Mouse (Mus musculus): ENCODE data around the gene Ercc4.
A peak's percentile ranks its signal among the peaks of the same experiment; 100 is the strongest.
"Not testable (repeated sequence)": the region's sequence is repeated elsewhere in the genome, so short reads cannot be mapped to it uniquely, and the experiment has no call there.

The Ercc4 gene

GRCm38 (mm10) chr16:13109156-13109989 is at the start of gene Ercc4:
TSS of gene Ercc4 (plus strand) at chr16:13109684.
- peak; percentile 96 to 97 for DNase-seq (ENCODE audit: low spot score in 2 of 2)

DNA sequence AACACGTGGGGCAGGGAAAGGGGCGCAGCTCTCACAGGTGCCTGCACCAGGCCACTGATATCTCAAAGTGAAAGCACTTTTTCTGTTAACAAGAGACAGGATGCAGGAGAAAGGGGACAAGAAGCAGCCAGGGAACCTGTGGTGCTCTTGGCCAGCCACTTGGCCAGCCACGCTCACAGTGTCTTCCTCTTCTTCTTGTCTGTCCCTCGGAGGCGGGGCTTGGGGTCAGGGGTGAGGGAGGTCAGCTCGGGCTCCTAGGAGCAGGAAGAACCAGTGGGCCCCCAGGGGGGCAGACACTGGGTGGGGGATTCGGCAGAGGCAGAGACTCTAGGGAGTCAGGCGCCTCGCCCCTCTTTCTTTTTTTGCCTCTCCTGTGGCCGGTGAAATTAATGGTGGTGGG is 48.4 kb upstream of the Ercc4 start:
- DNase-seq (ENCODE audit: low spot score in 2 of 2): peak; percentile 5 to 22

DNA sequence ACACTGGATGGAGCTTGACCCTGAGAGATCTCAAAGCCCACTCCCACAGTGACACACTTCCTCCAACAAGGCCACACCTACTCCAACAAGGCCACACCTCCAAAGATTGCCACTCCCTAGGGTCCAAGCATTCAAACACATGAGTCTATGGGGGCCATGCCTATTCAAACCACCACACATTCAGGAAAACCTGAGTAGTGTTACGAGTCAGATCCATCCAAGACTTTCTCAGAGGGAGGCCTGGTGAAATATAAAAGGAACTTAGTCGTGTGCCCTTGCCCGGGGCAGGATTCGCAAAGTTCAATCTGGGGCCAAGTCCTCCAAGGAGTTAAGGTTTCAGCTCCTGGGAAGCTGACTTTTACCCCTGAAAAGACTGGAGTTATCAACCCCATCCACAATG is 35.3 kb upstream of the Ercc4 start:
- no peak for DNase-seq (ENCODE audit: low spot score in 2 of 2)

GRCm38 (mm10) chr16:13080161-13080560 is 29.3 kb upstream of the Ercc4 start:
- no peak for DNase-seq (ENCODE audit: low spot score in 2 of 2)

DNA sequence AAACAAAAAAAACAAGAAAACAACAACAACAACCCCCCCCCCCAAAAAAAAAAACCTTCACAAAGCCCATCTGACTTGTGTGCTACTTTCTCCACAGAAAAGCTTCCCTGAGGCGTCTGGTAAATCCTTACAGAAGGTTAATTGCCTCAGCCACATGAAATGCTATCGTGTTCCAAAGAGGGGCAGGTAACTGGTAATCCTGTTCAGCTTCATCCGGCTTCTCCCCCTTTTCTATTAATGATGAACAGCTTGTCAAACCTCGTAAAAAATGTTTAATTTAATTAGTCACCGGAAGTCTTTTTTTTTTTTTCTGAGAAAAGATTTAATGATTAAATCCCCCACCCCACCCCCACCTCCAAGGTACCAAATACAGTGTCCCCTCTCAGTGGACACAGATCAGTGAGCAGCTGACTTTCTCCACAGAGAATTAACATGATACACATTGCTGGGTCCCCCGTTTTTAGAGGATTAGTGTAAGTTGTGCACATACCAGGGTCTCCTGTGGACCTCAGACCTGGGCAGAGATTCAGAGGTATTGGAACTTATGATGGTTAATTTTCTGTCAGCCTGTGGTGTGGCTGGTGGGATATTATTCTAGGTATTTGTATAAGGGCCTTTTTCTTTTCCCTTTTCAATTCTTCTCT is 26.2 kb upstream of the Ercc4 start:
- no peak for DNase-seq (ENCODE audit: low spot score in 2 of 2)

- DNase-seq (ENCODE audit: low spot score in 2 of 2): no peak
Observed at GRCm38 (mm10) chr16:13108356-13108755, 1.1 kb upstream of the Ercc4 start.

DNA sequence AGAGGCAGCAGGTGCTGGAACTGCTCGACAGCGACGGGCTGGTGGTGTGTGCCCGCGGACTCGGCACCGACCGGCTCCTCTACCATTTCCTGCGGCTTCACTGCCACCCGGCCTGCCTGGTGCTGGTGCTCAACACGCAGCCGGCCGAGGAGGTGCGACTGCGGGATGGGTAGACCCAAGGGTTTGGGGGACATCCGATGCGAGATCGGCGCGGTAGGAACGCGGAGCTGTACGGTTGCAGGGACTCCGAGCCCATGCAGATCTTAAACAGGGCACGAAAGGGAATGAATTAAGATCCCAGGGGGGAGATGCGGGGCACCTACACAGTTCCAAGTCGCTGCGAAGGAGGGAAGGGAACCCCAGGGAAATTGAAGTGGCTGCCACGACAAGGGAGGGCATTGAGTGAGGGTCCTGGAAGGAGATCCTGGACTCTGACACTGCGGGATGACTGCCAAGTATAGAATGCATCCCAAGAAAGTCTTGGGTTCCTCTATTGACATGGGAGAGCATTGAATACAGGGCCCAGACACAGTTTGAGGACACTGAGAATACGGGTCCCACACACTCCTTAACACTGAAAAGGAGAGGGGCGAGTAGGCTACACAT is 609 bp downstream of the Ercc4 start:
- DNase-seq (ENCODE audit: low spot score in 2 of 2): no peak

DNA sequence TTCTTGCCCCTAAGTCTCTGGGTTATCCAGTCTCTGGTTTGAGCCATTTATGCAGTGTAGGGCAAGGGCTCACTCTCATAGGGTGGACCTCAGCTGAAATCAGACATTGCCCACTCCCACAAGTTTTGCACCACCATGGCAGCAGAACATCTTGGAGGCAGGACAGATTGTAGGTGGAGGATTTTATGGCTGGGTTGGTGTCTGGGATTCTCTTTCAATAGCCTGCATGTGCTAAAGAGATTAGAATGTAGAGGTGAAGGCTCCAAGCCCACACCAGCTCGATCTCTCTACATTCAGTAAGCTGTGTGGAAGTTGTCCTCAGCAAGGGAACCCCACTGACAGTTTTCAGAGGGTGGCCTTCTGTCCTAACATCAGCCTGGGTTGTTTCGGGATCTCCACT is 5.3 kb downstream of the Ercc4 start:
- no peak for DNase-seq (ENCODE audit: low spot score in 2 of 2)

GRCm38 (mm10) chr16:13115466-13115865 is 6.0 kb downstream of the Ercc4 start:
- not testable (repeated sequence) for DNase-seq (ENCODE audit: low spot score in 2 of 2)

DNA sequence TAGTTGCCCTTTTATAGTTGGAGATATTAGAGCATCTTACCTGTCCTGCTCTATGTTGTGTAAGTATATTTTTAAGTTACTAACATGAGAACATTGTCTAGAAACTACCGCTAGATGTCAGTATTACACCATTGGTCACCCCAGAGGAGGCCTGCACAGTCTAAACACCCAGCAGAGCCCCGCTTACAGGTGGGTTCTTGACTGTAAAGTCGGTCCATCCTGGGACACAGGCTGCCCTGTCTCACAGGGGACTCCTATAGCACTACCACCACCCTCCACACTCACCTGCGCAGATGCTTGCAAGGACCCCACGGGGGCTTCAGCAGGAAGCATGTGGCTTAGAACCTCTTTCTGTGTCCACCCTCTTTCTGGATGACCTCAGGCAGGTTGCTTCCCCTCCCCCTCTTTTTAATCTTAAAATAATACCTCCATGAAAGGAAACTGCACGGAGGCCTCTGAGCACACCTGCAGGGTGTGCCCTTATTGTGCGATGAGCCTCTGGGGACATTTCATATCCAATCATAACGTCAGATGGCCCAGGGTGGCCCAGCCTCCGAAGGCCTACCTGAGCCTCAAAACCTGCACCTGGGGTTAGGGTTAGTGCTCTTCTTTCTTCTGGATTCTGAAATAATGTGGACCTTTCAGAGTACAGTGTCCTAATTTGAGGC is 7.9 kb downstream of the Ercc4 start:
- peak; percentile 30 to 40 for DNase-seq (ENCODE audit: low spot score in 2 of 2)

GRCm38 (mm10) chr16:13117967-13118430 is 8.5 kb downstream of the Ercc4 start:
- no peak for DNase-seq (ENCODE audit: low spot score in 2 of 2)

DNA sequence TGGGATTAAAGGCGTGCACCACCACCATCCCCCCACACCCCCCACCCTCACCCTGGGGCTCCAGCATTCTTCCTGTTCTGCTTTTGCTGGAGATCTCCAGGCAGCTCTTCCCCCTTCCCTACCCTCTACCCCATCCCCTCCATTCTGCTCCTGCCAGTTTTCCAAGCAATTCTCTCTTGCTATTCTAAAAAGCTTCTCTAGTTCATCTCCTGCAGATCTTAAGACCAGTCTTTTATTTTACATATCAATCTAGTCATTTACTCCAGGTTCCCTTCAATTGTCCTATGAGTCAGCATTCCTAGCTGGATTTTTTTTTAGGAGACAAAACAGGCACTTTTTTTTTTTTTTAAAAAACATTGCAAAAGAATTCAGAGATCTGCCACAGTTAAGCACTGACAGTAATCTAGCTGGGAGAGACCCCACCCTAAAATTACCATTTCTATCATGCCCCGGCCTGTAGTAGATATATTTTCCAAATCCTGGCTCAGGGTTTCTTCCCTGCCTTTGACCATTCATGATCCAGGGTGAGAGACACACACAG is 9.3 kb downstream of the Ercc4 start:
- DNase-seq (ENCODE audit: low spot score in 2 of 2): no peak

GRCm38 (mm10) chr16:13119641-13120350 is 10.3 kb downstream of the Ercc4 start:
- no peak for DNase-seq (ENCODE audit: low spot score in 2 of 2)

GRCm38 (mm10) chr16:13125357-13125756 is 15.9 kb downstream of the Ercc4 start:
- DNase-seq (ENCODE audit: low spot score in 2 of 2): no peak

DNA sequence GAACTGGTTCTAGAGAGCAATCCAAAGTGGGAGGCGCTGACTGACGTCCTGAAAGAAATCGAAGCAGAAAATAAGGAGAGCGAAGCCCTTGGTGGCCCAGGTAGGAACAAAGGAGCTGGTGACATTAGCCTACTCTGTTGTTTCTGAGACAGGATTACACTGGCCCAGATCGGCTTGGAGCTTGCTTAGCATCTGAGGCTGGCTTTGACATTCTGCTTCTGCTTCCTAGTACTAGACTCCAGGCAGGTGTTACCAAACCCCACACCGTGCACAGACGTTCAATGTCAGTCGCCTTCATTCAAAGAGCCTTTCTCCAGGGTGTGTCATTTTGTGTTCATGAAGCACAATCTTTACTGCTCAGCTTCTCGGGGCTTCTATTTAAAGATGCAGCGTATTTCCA is 18.1 kb downstream of the Ercc4 start:
- DNase-seq (ENCODE audit: low spot score in 2 of 2): no peak

DNA sequence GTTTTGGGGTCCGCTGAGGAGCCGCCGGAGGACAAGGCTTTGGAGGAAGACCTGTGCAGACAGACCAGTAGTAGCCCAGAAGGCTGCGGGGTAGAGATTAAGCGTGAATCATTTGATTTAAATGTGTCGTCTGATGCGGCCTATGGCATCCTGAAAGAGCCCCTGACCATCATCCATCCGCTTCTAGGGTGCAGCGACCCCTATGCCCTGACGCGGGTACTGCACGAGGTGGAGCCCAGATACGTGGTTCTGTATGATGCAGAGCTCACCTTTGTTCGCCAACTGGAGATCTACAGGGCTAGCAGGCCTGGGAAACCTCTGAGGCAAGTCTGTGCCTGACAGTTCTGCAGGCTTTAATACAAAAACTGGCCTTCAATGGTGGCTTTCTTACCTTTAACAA is 20.9 kb downstream of the Ercc4 start:
- peak in 1 of 2 experiments; percentile 27 for DNase-seq (ENCODE audit: low spot score in 2 of 2)

DNA sequence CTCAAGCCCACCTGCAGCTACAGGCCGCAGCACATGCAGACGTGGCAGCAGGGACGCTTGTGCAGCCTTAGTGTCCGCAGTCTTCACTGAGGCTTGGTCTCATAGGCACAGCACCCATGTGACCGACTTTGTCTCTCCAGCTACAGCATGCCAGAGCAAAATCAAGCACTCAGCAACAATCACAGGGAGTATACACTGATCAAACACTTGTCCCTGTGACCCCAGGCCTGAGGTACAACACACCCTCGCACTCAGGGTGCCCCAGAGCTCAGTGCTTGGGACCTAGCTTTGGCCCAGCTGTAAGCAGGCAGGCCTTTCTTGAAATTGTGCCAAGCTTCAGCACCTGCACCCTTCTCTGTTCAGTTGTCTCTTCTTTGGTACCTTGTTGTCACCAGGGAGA is 31.7 kb downstream of the Ercc4 start:
- no peak for DNase-seq (ENCODE audit: low spot score in 2 of 2)

- DNase-seq (ENCODE audit: low spot score in 2 of 2): no peak
Observed at GRCm38 (mm10) chr16:13143932-13144331, 34.4 kb downstream of the Ercc4 start.

DNA sequence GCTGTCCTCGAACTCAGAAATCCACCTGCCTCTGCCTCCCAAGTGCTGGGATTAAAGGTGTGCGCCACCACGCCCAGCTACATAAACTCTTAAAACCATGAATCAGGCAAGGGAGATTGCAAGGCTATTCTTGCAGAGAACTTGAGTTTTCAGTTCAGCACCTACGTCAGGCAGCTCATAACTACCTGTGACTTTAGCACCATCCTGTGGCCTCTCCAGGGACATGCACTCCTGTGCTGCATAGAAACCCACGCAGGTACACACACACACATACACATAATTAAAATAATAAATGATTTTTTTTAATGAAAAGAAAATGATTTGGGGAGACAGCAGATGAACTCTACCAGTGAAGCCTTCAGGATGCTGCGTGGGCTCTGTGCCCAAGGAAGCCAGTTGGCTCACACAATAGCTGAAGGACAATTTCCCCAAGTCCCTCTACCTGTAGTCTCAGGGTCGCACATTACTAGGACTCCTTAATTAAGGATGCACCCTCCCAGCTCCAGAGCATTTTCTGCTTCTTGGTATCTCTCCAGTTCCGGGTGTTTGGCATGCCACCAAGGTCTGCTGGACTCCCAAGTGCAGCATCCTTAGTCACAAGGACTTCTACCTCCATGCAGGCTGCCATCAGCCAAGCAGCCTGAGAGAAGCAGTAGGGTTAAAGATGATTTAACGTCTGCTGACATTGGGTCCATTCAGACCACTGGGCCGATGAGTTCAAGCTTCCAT is 35.4 kb downstream of the Ercc4 start:
- no peak for DNase-seq (ENCODE audit: low spot score in 2 of 2)

- DNase-seq (ENCODE audit: low spot score in 2 of 2): no peak
Observed at GRCm38 (mm10) chr16:13146231-13146630, 36.7 kb downstream of the Ercc4 start.

All from natural killer cell, adult 2 months (primary cell).